Mouse (Mus musculus): ENCODE data around the gene Sstr3. TPM values are rescaled to one million over a fixed set of nuclear protein-coding genes. Genes with fewer than 3 reads are reported as not detected.

The Sstr3 gene
- 0.34 and 0.64 TPM in 2 replicates for polyA plus RNA-seq (2014; fragmentation: Nextera tagmentation; extraction: Ambion mirVana)

- Histone ChIP-seq H3K9me3 (ENCODE audit: control insufficient read depth, low read length) (no peaks in the 10 kb centered on the region), H3K4me2 (replicated peaks) (peak within 1 kb of the TSS; percentile 43), H3K9ac (peak within 1 kb of the TSS; percentile 52), H3K27ac (0 out of 2 replicates have a peak within 1 kb of the TSS, but pooled peaks have one; percentile 1), H3K36me3 (replicated peaks; ENCODE audit: control insufficient read depth, insufficient read depth) (no peaks in the 10 kb centered on the region), H3K4me3 (replicated peaks; ENCODE audit: low read length) (0 out of 2 replicates have a peak within 1 kb of the TSS, but pooled peaks have one; percentile 1), H3K4me1 (replicated peaks; ENCODE audit: control insufficient read depth, insufficient read depth, low read length) (peaks cover 28% of the 10 kb centered on the region), H3K27me3 (ENCODE audit: control insufficient read depth, insufficient read depth, low read length) (no peaks in the 10 kb centered on the region)
- 3% methylated on average over 14 of the region's 14 CpGs for WGBS
- ATAC-seq (ENCODE audit: low FRiP score) (no peak), DNase-seq (ENCODE audit: low spot score) (no peak)
Observed at GRCm38 (mm10) chr15:78544561-78545001, at the start of gene Sstr3. Gene Sstr3 (minus strand): TSS chr15:78544685.

- H3K9ac ChIP-seq: no peak overlapping the region
- 90% methylated on average over 7 of the region's 7 CpGs for WGBS
- ATAC-seq (ENCODE audit: low FRiP score): no peak
Observed at GRCm38 (mm10) chr15:78593896-78594425, 49.5 kb upstream of the Sstr3 start.

GRCm38 (mm10) chr15:78592452-78592968 is 48.0 kb upstream of the Sstr3 start:
- DNase-seq (ENCODE audit: low spot score): no peak

More at GRCm38 (mm10) chr15:78593896-78594425, 49.5 kb upstream of the Sstr3 start:
- no peak overlapping the region for H3K4me3 ChIP-seq (replicated peaks; ENCODE audit: low read length)
- no peaks in the 10 kb centered on the region for H3K9me3 ChIP-seq (ENCODE audit: control insufficient read depth, low read length)
- DNase-seq (ENCODE audit: low spot score): no peak
- H3K4me2 ChIP-seq (replicated peaks): no peak overlapping the region
- H3K27me3 ChIP-seq (ENCODE audit: control insufficient read depth, insufficient read depth, low read length): no peaks in the 10 kb centered on the region
- no peak overlapping the region for H3K27ac ChIP-seq
- no peaks in the 10 kb centered on the region for H3K36me3 ChIP-seq (replicated peaks; ENCODE audit: control insufficient read depth, insufficient read depth)
- H3K4me1 ChIP-seq (replicated peaks; ENCODE audit: control insufficient read depth, insufficient read depth, low read length): no peaks in the 10 kb centered on the region

GRCm38 (mm10) chr15:78591680-78592451 is 47.4 kb upstream of the Sstr3 start:
- DNase-seq (ENCODE audit: low spot score) (no peak), ATAC-seq (ENCODE audit: low FRiP score) (no peak)
- 73% methylated on average over 15 of the region's 15 CpGs for WGBS
- Histone ChIP-seq H3K9ac (no peak overlapping the region), H3K4me1 (replicated peaks; ENCODE audit: control insufficient read depth, insufficient read depth, low read length) (no peaks in the 10 kb centered on the region), H3K9me3 (ENCODE audit: control insufficient read depth, low read length) (no peaks in the 10 kb centered on the region), H3K27ac (no peak overlapping the region), H3K27me3 (ENCODE audit: control insufficient read depth, insufficient read depth, low read length) (no peaks in the 10 kb centered on the region), H3K4me2 (replicated peaks) (no peak overlapping the region), H3K36me3 (replicated peaks; ENCODE audit: control insufficient read depth, insufficient read depth) (no peaks in the 10 kb centered on the region), H3K4me3 (replicated peaks; ENCODE audit: low read length) (no peak overlapping the region)

More at GRCm38 (mm10) chr15:78592452-78592968, 48.0 kb upstream of the Sstr3 start:
- ATAC-seq (ENCODE audit: low FRiP score): no peak
- Histone ChIP-seq H3K4me1 (replicated peaks; ENCODE audit: control insufficient read depth, insufficient read depth, low read length) (no peaks in the 10 kb centered on the region), H3K27me3 (ENCODE audit: control insufficient read depth, insufficient read depth, low read length) (no peaks in the 10 kb centered on the region), H3K9me3 (ENCODE audit: control insufficient read depth, low read length) (no peaks in the 10 kb centered on the region), H3K4me2 (replicated peaks) (no peak overlapping the region), H3K4me3 (replicated peaks; ENCODE audit: low read length) (no peak overlapping the region), H3K9ac (no peak overlapping the region), H3K27ac (no peak overlapping the region), H3K36me3 (replicated peaks; ENCODE audit: control insufficient read depth, insufficient read depth) (no peaks in the 10 kb centered on the region)
- WGBS: 76% methylated on average over 14 of the region's 14 CpGs

GRCm38 (mm10) chr15:78590785-78591184 is 46.3 kb upstream of the Sstr3 start:
- DNase-seq (ENCODE audit: low spot score) (no peak), ATAC-seq (ENCODE audit: low FRiP score) (no peak)
- Histone ChIP-seq H3K27ac (no peak overlapping the region), H3K4me2 (replicated peaks) (no peak overlapping the region), H3K27me3 (ENCODE audit: control insufficient read depth, insufficient read depth, low read length) (no peaks in the 10 kb centered on the region), H3K9me3 (ENCODE audit: control insufficient read depth, low read length) (no peaks in the 10 kb centered on the region), H3K4me3 (replicated peaks; ENCODE audit: low read length) (no peak overlapping the region), H3K9ac (no peak overlapping the region), H3K36me3 (replicated peaks; ENCODE audit: control insufficient read depth, insufficient read depth) (no peaks in the 10 kb centered on the region), H3K4me1 (replicated peaks; ENCODE audit: control insufficient read depth, insufficient read depth, low read length) (no peaks in the 10 kb centered on the region)
- WGBS: 80% methylated on average over 6 of the region's 6 CpGs

GRCm38 (mm10) chr15:78589936-78590335 is 45.5 kb upstream of the Sstr3 start:
- ATAC-seq (ENCODE audit: low FRiP score) (no peak), DNase-seq (ENCODE audit: low spot score) (no peak)
- no peak overlapping the region for H3K4me3 ChIP-seq (replicated peaks; ENCODE audit: low read length)
- no peaks in the 10 kb centered on the region for H3K27me3 ChIP-seq (ENCODE audit: control insufficient read depth, insufficient read depth, low read length)
- H3K27ac ChIP-seq: no peak overlapping the region
- no peaks in the 10 kb centered on the region for H3K9me3 ChIP-seq (ENCODE audit: control insufficient read depth, low read length)
- H3K9ac ChIP-seq: no peak overlapping the region
- no peak overlapping the region for H3K4me2 ChIP-seq (replicated peaks)
- no peaks in the 10 kb centered on the region for H3K36me3 ChIP-seq (replicated peaks; ENCODE audit: control insufficient read depth, insufficient read depth)
- H3K4me1 ChIP-seq (replicated peaks; ENCODE audit: control insufficient read depth, insufficient read depth, low read length): no peaks in the 10 kb centered on the region
- WGBS: 82% methylated on average over 6 of the region's 6 CpGs

GRCm38 (mm10) chr15:78588900-78589299 is 44.4 kb upstream of the Sstr3 start:
- 88% methylated on average over 4 of the region's 4 CpGs for WGBS
- no peak for ATAC-seq (ENCODE audit: low FRiP score)
- H3K4me3 ChIP-seq (replicated peaks; ENCODE audit: low read length): no peak overlapping the region
- H3K9me3 ChIP-seq (ENCODE audit: control insufficient read depth, low read length): no peaks in the 10 kb centered on the region; the same call in 1 of the 2 replicates
- no peak overlapping the region for H3K9ac ChIP-seq
- no peak overlapping the region for H3K4me2 ChIP-seq (replicated peaks)
- DNase-seq (ENCODE audit: low spot score): no peak
- H3K27me3 ChIP-seq (ENCODE audit: control insufficient read depth, insufficient read depth, low read length): no peaks in the 10 kb centered on the region
- H3K36me3 ChIP-seq (replicated peaks; ENCODE audit: control insufficient read depth, insufficient read depth): no peaks in the 10 kb centered on the region
- no peak overlapping the region for H3K27ac ChIP-seq
- no peaks in the 10 kb centered on the region for H3K4me1 ChIP-seq (replicated peaks; ENCODE audit: control insufficient read depth, insufficient read depth, low read length)

- no peak overlapping the region for H3K9ac ChIP-seq
- WGBS: 86% methylated on average over 4 of the region's 4 CpGs
- no peak overlapping the region for H3K4me2 ChIP-seq (replicated peaks)
- H3K36me3 ChIP-seq (replicated peaks; ENCODE audit: control insufficient read depth, insufficient read depth): no peaks in the 10 kb centered on the region
- H3K9me3 ChIP-seq (ENCODE audit: control insufficient read depth, low read length): no peaks in the 10 kb centered on the region; the same call in 1 of the 2 replicates
- DNase-seq (ENCODE audit: low spot score) (no peak), ATAC-seq (ENCODE audit: low FRiP score) (no peak)
- no peak overlapping the region for H3K27ac ChIP-seq
- H3K4me1 ChIP-seq (replicated peaks; ENCODE audit: control insufficient read depth, insufficient read depth, low read length): no peaks in the 10 kb centered on the region
- H3K27me3 ChIP-seq (ENCODE audit: control insufficient read depth, insufficient read depth, low read length): no peaks in the 10 kb centered on the region
- H3K4me3 ChIP-seq (replicated peaks; ENCODE audit: low read length): no peak overlapping the region
Observed at GRCm38 (mm10) chr15:78588049-78588448, 43.6 kb upstream of the Sstr3 start.

All from hindbrain, embryonic 14.5 days (tissue).